Mouse (Mus musculus) gastrocnemius, postnatal 14 days (tissue): Measurements from ENCODE around the gene Has3. TPM values are rescaled to one million over a fixed set of nuclear protein-coding genes. Genes with fewer than 3 reads are reported as not detected.
"Not testable (repeated sequence)": the region's sequence is repeated elsewhere in the genome, so short reads cannot be mapped to it uniquely, and the experiment has no call there.

Experiments used
- DNase-seq: peaks from one replicate; pipeline ENCODE4 v3.0.0; 2021; ENCODE audit warnings: mixed read lengths
- intact Hi-C: fragments of 180-260 bp; cut with DNase I; formaldehyde crosslinking; loops from one replicate; pipeline ENCODE4 v1.15.1; 2025; ENCODE audit warnings: low total_unique reads
- total RNA-seq, 2 experiments: library from RNA; stranded (reverse); gene quantifications; 2 replicates each; pipeline ENCODE4 v1.2.3; 2021

Has3 gene
- total RNA-seq, 2 experiments from 2014 or later: 1.3 to 2.3 TPM

DNA sequence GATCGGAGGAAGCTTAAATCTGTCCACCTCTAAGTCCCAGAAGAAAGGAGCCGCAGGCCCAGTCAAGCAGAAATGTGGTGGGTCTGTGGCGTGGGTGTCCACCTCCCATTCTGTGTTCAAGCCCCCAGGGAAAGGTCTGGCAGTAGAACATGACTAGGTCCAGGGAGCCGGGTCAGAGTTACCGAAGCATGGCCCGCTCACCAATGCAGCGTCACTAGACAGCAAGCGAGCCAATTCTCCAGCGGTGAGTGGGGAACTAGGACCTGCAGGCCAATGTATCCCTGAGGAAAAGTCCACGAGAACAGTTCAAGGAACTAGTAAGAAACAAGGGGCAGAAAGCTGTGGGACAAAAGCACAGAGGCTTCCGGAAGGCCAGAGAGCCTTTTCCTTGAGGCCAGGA is 14.1 kb downstream of the Has3 start:
- DNase-seq, intact Hi-C loops: not testable (repeated sequence)

DNA sequence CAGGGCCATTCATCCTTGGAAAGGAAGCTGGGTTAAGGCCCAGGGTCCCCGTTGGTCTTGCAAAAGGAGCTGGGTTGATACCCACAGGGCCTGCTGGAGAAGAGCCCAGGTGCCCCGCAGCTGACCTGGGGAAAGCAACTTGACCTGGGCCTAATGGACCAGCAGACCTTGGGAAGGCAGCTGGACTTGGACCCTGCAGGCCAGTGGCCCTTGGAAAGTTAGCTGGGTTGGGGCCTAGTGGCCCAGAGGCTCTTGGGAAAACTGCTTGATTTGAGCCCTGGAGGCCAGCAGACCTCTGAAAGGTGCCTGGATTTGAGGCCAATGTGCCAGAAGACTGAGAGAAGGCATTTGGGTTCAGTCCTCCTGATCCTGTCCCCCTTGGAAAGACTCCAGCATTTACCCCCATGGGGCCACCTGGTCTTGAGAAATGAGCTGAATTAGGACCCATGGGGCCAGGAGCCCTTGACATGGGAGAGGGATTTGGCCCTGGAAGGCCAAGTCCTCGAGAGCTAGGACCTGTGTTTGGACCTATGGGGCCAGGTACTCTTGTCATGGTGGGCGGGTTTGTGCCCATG is 14.9 kb downstream of the Has3 start:
- DNase-seq: not testable (repeated sequence)
- intact Hi-C loops: loop anchor here (5.0 kb wide), 2 partner anchors 168 to 188 kb away; no protein-coding TSS in a partner anchor

DNA sequence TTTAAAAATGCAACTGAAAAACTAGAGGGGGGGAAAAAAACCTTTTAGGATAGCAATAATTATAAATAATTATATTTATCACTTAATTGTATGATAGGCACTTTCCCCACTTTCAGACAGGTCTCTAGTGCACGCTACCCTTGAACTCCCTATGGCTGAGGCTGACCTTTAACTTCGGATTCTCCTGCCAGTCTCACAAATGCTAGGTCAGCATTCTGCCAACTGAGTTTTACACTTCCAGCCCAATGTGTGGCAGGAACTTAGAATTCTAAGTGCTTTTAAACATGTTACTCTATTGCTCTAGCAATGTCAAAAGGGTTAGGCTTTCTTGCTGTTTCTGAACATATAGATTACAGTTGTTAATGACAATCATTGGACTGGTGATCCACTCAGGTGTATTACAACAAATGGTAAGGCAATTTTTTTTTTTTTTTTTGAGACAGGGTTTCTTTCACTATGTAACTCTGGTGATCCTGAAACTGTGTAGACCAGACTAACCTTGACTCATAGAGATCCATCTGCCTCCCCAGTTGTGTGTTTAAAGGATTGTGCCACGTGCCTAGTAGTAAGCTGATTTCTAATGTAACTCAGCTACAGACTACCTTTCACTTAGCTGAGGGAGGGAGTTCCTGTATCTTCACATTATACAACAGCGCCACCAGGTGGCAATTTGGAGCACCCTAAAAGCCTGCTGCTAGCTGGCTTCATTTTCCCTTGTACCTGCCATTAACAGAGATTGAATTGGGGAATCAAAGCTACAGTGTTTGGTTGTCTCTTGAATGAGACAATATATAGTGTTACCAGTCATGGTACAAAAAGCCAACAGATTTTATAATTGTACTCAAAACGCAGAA is 17.5 kb downstream of the Has3 start:
- DNase-seq: peak; percentile 71
- intact Hi-C loops: loop anchor here (5.0 kb wide), 2 partner anchors 170 to 190 kb away; no protein-coding TSS in a partner anchor

DNA sequence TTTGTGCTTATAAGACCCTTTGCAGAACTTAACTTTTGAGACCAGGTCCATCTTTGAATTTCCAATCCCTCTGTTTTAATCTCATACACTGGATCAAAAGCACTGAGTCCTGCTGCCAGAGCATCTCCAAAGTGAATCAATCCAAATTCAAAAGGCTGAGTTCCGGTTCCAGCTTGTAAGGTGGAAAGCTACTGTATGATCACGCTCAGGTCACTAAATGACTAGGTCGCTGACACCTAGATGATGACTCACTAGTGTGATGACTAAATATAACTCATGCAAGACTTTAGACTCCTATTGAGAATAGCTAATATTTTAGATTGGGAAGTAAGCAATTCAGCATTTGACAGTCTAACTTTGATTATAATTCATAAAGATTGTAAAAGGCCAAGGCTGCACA is 18.8 kb downstream of the Has3 start:
- no peak for DNase-seq
- intact Hi-C loops: loop anchor here (5.0 kb wide), 2 partner anchors 172 to 192 kb away; no protein-coding TSS in a partner anchor

DNA sequence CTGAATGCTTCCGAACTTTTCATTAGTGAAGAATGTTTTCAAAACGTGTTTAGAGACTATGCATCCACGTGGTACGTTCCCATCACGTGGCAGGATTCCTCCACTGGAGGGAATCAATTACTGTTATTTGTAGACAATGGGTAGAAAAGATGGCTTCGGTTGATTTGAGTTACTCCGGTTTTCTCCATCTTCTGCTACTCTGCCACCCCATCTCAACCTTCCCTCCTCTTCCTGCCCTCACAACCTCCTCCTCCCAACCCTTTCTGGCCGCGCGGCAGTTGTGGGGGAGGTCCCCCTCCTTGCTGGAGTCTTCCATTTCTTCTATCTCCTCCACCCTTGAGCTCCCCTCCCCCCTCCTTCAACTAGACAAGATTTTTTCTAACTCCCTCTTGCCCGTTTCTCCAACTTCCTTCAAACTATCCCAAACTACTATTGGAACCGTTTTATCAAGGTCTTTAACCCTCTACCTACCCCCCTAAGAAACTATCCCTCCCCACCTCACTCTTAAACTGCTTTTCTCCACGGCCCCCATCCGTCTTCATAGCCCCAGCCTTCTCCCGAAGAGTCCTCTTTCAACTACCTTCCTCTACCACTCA is 22.3 kb downstream of the Has3 start:
- DNase-seq: no peak
- intact Hi-C loops: no loop called here

DNA sequence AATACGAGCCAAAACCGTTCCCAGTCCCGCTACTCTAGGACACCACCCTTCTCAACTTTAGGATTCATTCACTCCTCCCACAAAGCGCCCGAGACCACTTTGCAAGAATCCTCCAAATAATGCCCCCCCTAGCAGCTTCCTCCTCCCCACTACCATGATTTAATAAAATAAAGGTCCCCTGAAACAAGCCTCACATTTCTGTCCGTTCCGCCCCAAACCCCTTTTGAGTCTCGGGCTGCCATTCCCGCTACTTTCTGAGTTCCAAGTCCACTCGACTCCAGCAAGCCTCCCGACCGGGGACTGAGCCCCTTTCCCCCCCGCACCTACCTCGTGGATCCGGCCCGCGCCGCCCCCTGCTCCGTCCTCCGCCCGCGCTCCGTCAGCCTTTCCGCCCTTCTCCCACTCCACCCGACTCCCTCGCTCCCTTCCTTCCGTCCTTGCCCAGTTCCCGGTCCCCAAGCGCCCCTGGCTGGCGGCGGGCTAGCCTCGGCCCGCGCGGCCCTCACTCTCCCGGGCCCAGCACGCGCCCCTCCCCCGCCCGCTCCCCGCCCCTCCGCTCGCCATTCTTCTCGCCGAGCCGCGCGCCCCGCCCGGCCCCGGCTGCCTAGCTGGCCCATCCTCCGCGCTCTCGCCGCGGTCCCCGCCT is 22.9 kb downstream of the Has3 start:
- no peak for DNase-seq
- intact Hi-C loops: no loop called here

DNA sequence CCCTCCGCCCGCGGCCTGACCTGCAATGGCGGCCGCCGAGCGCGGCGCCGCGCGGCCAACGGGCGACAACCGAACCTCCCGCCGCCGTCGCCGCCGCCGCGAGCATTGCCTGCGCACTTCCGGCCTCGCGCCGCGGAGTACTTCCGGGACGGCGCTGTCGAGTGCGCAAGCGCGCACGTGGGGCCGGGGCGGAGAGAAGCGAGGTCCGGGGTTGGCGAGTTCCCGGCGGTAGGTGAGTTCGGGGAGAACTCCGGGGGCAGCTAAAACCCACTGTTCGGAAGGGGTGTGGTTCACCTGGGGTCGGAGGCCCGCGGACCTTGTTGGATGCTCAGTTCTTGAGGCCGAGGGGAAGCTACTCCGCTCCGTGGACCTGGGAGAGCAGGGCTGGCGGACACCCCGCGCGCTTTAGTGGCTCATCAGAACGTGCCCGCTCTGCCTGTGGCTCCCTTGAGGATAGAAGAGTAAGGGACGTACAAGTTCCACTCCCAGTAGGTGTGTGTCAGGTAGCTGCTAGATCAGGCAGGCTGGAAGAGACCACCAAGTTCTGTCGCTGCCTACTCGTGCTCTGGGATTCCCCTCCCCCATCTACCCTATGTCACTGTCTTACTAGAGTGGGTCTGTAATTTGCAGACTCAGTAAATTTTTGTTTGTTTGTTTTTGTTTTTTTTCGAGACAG is 23.6 kb downstream of the Has3 start, which contains the start of gene Utp4:
Gene Utp4 (plus strand): TSS at position 156 of the 676 bp plus-strand sequence.
- DNase-seq: peak; percentile 90
- intact Hi-C loops: no loop called here

DNA sequence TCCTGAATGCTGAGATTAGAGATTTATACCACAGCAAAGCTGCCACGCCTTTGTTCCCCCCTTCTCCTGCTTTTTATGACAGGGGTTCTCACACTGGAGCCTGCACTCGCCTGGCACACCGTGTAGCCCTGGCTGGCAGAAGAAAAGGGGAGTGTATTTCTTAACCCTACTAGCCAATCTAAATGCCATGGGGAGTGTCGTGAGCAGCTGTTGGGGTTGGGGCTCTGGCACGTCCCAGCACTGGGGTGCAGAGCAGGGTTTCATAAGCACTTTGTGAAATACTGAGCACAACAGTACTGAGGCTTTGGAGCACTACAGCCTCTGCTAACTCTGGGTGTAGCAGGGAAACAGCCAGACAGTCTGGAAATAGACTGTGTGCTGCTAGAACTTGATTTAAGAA is 29.4 kb downstream of the Has3 start:
- intact Hi-C loops: no loop called here
- DNase-seq: no peak

DNA sequence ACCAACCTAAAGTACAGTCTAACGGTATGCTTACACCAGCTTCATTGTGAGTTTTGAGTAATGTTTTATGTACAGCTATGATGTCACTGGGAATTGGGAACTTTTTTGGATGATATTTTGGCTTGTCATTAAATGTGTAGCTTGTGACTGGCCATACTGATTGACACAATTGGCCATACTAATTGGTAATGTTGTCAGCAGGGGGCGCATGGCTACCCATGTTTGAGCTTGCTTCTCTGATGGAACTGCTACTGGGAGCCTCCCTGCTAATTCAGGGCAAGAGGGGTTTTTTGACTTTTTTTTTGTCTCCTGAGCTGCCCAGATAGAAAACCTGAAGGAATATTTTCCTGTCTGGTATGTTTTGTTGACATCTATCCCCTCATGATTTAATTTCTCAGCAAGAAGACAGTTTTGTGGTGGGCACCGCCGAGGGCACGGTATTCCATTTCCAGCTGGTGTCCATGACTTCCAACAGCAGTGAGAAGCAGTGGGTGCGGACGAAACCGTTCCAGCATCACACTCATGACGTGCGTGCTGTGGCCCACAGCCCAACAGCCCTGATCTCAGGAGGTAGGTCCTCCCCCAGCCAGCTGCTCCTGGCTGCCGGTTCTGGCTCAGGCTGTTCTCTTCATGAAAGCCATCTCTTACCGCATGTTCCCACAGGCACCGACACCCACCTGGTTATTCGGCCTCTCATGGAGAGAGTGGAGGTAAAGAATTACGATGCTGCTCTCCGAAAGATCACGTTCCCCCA is 35.9 kb downstream of the Has3 start:
- peak; percentile 71 for DNase-seq
- intact Hi-C loops: loop anchor here (5.0 kb wide), 1 partner anchor 96 kb away; no protein-coding TSS in a partner anchor

DNA sequence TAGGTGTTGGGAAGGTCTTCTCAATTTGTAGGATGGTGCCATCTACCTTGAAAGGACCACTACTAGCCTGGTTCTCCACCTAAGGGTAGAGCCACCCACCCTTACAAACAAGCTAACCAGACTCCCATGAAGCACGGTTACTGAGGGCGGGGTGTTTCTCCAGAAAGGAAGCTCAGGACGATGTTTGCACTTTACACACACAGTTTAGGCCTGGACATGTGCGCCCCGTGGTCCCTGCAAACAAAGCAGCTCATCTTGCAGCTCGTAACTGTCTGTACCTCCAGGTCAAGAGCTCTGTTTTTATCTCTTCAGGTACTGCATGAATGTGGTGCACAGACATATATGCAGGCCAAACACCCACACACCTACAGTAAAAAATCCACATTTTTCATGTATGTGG is 36.6 kb downstream of the Has3 start:
- intact Hi-C loops: loop anchor here (5.0 kb wide), 1 partner anchor 96 kb away; no protein-coding TSS in a partner anchor
- DNase-seq: no peak

DNA sequence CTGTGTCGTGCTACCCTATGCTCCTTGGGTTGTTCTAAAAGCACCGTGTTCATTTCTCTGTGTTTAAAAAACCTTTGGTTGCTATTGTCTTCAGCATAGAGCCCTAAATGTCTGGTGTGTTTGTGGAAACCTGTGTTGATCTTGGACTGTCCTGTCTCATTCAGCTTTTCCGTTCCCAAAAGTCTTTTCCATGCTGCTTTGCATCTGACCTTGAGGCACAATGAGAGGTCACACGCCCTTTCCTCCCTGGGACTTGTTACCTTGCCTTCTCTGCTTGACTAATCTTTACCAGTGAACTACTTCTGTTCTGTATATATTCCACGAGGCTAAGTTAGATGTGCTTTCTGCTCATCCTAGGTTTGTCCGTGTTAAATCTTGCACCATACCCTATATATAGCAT is 37.4 kb downstream of the Has3 start:
- intact Hi-C loops: loop anchor here (5.0 kb wide), 1 partner anchor 95 kb away; no protein-coding TSS in a partner anchor

DNA sequence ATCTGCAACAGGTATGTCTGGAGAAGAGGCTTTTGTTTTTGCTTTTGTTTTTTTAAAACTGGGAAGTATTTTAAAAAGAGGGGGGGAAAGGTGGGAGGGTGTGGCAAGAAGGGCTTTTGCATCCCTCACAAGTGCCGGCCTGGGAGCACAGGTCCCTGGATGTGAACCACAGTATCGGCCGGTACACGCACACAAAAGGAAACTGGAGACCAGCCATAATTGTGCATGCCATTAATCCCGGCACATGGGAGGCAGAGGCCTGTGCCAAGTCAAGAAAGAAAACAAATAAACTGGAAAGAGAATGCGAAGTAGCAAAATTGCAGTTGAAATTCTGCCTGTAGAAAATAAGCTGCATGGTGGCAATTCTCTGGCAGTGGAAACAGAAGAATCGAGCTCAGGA is 38.2 kb downstream of the Has3 start:
- no peak for DNase-seq
- intact Hi-C loops: loop anchor here (5.0 kb wide), 1 partner anchor 94 kb away; no protein-coding TSS in a partner anchor

More for the DNA sequence above, 37.4 kb downstream of the Has3 start:
- DNase-seq: no peak

DNA sequence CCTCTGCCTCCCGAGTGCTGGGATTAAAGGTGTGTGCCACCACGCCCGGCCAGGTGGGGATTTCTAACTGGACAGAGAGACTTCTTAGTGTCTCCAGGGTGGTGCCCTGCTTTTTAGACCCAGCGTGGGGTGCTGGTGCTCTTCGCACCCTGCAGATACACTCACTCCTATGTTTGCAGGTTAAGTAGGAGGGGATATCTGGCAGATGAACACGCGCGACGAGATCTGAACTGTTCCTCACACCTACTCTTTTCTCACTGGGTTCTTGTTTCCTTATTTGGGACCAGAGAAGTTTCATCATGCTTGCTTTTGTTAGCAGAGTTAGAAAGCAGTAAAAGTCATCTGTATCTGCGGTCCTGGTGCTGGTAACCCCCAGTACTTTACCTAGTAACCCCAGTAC is 43.6 kb downstream of the Has3 start:
- DNase-seq: no peak
- intact Hi-C loops: no loop called here

DNA sequence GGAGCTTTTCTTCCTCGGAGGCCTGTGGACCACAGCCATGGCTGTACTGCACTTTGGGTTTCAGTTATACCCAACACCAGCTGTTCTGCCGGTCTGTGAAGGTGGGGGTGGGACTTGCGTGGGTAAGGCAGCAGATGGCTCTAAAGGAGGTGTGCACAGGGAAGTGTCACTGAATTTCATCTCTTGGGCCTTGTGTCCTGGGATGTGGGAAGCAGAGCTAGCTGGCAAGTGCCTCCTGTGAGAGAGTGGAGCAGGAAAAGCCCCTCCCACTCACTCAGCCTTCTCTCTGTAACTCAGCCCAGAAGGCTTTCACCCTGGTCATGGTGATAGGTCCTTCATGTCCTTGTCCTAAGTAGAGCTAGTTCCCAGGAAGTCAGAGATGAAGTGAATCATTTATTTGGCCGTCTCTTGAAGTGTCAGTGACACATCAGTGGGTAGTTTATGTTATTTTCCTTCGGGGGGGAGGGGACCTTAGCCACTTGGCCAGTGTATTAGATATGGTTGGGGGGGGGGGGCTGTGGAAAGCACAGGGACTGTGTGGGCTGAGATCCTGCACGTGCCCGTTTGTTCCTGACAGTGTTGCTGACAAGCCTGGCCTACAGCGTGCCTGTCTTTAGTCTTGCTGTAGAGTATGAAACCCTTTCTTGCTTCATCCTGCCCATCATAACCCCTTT is 49.8 kb downstream of the Has3 start:
- intact Hi-C loops: no loop called here
- no peak for DNase-seq

DNA sequence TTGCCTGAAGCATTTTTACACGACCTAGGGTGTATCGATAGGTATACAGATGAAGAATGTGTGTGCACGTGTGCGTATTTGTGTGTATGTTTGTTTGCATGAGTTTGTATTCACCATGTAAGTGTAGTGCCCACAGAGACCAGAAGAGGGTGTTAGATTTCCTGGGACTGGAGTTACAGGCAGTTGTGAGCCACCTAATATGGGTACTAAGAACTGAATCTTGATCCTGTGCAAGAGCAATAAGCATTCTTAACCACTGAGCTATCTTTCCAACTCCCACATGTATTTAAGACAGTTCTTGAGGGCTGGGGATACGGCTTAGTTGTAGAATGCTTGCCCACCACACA is 50.3 kb downstream of the Has3 start:
- no peak for DNase-seq
- intact Hi-C loops: no loop called here

DNA sequence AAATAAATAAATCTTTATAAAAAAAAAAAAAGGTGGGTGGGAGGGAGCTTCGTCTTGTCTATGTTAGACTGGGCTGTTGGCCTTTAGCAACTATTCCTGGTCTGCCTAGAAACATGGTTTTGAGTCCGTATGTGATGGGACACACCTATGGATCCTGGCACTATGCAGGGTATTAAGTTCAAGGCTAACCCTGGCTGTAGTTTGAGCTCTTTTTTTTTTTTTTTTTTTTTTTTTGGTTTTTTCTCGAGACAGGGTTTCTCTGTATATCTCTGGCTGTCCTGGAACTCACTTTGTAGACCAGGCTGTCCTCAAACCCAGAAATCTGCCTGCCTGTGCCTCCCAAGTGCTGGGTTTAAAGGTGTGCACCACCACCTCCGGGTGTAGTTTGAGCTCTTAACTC is 54.0 kb downstream of the Has3 start:
- DNase-seq: no peak
- intact Hi-C loops: no loop called here

DNA sequence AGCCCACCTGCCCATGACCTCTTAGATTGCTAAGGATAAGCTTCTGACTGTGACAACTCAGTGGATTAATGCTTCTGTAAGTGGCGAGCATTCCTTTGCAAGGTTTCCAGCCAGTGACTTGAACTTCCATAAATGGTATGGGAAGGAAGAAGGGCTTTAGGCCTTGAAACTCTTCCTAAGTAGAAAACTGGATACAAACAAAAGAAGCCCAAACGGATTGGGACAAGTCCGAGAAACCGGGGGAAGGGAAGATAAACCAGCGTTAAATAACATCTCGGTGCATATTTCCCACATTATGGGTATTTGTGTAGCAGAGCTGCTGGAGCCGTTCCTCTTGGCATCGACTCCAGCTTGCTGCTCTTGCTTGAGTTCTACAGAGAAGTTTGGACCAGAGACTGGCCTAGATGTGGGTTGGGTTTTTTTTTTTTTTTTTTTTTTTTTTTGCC is 54.9 kb downstream of the Has3 start:
- peak; percentile 47 for DNase-seq
- intact Hi-C loops: loop anchor here (5.0 kb wide), 1 partner anchor 77 kb away; no protein-coding TSS in a partner anchor

DNA sequence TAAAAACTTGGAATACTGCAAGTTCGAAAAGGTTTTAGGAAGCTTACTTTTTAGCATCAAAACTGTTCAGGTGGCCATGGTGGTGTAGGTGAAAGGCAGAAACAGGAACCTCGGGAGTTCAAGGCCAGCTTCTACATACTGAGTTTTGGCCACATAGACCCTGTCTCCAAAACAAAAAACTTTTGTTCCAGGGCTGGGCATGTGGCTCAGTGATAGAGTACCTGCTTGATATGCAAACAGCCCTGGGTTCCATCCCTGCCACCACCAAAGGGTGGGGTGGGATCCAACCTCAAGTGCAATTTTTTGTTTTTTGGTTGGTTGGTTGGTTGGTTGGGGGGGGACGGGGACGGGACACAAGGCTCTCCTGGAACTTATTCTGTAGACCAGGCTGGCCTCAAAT is 55.4 kb downstream of the Has3 start:
- no peak for DNase-seq
- intact Hi-C loops: loop anchor here (5.0 kb wide), 1 partner anchor 77 kb away; no protein-coding TSS in a partner anchor
